Comparison of ENCODE assay signal across 10 mouse cellular contexts in genomic region chr17:24670246-24670844, GRCm38 (mm10). TPM values are rescaled to one million over a fixed set of nuclear protein-coding genes. Genes with fewer than 3 reads are reported as not detected.
A peak's percentile ranks its signal among the peaks of the same experiment; 100 is the strongest.
DNase-seq lines count a peak whose midpoint lies in the region; ATAC-seq lines count a peak whose summit lies in the region.
"Had no signal": no experiment of that assay in that cellular context is flagged by ENCODE, and none has a peak within 500 bp of the region (broad histone marks: within the 10 kb centered on the region; RNA-seq: fewer than 3 reads in every experiment).

No protein-coding gene starts in this region.

- no peaks in the 10 kb centered on the region for H3K36me3 ChIP-seq in neural tube, embryonic 11.5 days (ENCODE audit: control insufficient read depth, insufficient read depth, low read length)
- 0 out of 2 replicates have a peak, but pooled peaks cover 8% of the 10 kb centered on the region for H3K36me3 ChIP-seq in limb, embryonic 13.5 days
- H3K36me3 ChIP-seq in stomach, embryonic 16.5 days (ENCODE audit: control insufficient read depth, insufficient read depth, low read length) = no peaks in the 10 kb centered on the region

- H3K27me3 ChIP-seq in neural tube, embryonic 11.5 days (ENCODE audit: control insufficient read depth, insufficient read depth, low read length) = no peaks in the 10 kb centered on the region
- H3K27me3 ChIP-seq in limb, embryonic 13.5 days = no peaks in the 10 kb centered on the region
- H3K27me3 ChIP-seq in stomach, embryonic 16.5 days (ENCODE audit: control insufficient read depth, insufficient read depth, low read length) = no peaks in the 10 kb centered on the region

- H3K4me3 ChIP-seq in neural tube, embryonic 11.5 days (ENCODE audit: low read depth, low read length) = peak overlapping the region; percentile 98
- H3K4me3 ChIP-seq in limb, embryonic 13.5 days = peak overlapping the region; percentile 97
- peak overlapping the region; percentile 99 for H3K4me3 ChIP-seq in stomach, embryonic 16.5 days (replicated peaks; ENCODE audit: low read length)

- peak; percentile 40 for DNase-seq in adrenal gland, adult 2 months
- DNase-seq in adrenal gland, postnatal 25 days = no peak
- DNase-seq in neural tube, embryonic 11.5 days (ENCODE audit: low spot score) = no peak
- DNase-seq in neural tube, embryonic 10.5 days (ENCODE audit: extremely low spot score, low spot score) = no peak
- no peak for DNase-seq in cerebellum, adult 11 months
- no peak for DNase-seq in kidney, adult 18-20 months

- no peak for ATAC-seq in neural tube, embryonic 11.5 days (ENCODE audit: insufficient read depth, low FRiP score, low TSS enrichment)
- ATAC-seq in limb, embryonic 13.5 days (ENCODE audit: low FRiP score, low read depth) = no peak
- no peak; the same call in 1 of the 2 replicates for ATAC-seq in stomach, embryonic 16.5 days (ENCODE audit: insufficient read depth, low FRiP score)

- H3K9ac ChIP-seq in neural tube, embryonic 11.5 days (ENCODE audit: low read length) = peak overlapping the region; percentile 94
- H3K9ac ChIP-seq in limb, embryonic 13.5 days = peak overlapping the region; percentile 98
- H3K9ac ChIP-seq in stomach, embryonic 16.5 days (ENCODE audit: low read length) = peak overlapping the region; percentile 99

- WGBS in neural tube, embryonic 11.5 days = 11% methylated on average over 8 of the region's 8 CpGs
- 13% methylated on average over 8 of the region's 8 CpGs for WGBS in limb, embryonic 13.5 days
- 6% methylated on average over 8 of the region's 8 CpGs for WGBS in stomach, embryonic 16.5 days

- peak overlapping the region; percentile 76 for H3K4me2 ChIP-seq in neural tube, embryonic 11.5 days (ENCODE audit: low read depth)
- H3K4me2 ChIP-seq in limb, embryonic 13.5 days (replicated peaks) = peak overlapping the region; percentile 94
- H3K4me2 ChIP-seq in stomach, embryonic 16.5 days (ENCODE audit: low read depth, low read length) = peak overlapping the region; percentile 96

- peaks cover 24% of the 10 kb centered on the region for H3K4me1 ChIP-seq in neural tube, embryonic 11.5 days (ENCODE audit: control insufficient read depth, insufficient read depth, low read length)
- peaks cover 42% of the 10 kb centered on the region for H3K4me1 ChIP-seq in limb, embryonic 13.5 days
- H3K4me1 ChIP-seq in stomach, embryonic 16.5 days (ENCODE audit: control insufficient read depth, insufficient read depth, low read length) = peaks cover 33% of the 10 kb centered on the region

- H3K27ac ChIP-seq in neural tube, embryonic 11.5 days (ENCODE audit: low read depth, low read length) = peak overlapping the region; percentile 76; the same call in 1 of the 2 replicates
- H3K27ac ChIP-seq in limb, embryonic 13.5 days = peak overlapping the region; percentile 83
- peak overlapping the region; percentile 86 for H3K27ac ChIP-seq in stomach, embryonic 16.5 days (ENCODE audit: low read length)

- H3K9me3 ChIP-seq in neural tube, embryonic 11.5 days (ENCODE audit: control insufficient read depth, low read length) = no peaks in the 10 kb centered on the region
- H3K9me3 ChIP-seq in limb, embryonic 13.5 days = no peaks in the 10 kb centered on the region
- H3K9me3 ChIP-seq in stomach, embryonic 16.5 days (replicated peaks; ENCODE audit: control insufficient read depth, low read length) = no peaks in the 10 kb centered on the region

RNA-seq across cellular contexts. Expression of gene Zfp598, which starts 0.9 kb away (rescaled TPM):
- 10 to 100 TPM; 40.8 to 51.3 TPM for total RNA-seq in adrenal gland, adult 2 months (2021)
- 86.0 and 99.0 TPM in 2 replicates for polyA plus RNA-seq in adrenal gland, adult 2 months (2012; rRNA removed)
- 53.9 and 54.7 TPM in 2 replicates for total RNA-seq in adrenal gland, postnatal 25 days (2021)
- polyA plus RNA-seq in neural tube, embryonic 11.5 days (2014; fragmentation: Nextera tagmentation; extraction: Ambion mirVana) = 31.8 and 35.7 TPM in 2 replicates
- polyA plus RNA-seq in limb, embryonic 13.5 days (2015; fragmentation: Nextera tagmentation; extraction: Ambion mirVana) = 22.2 and 24.7 TPM in 2 replicates
- polyA plus RNA-seq in stomach, embryonic 16.5 days (2015; fragmentation: Nextera tagmentation; extraction: Ambion mirVana) = 13.6 and 13.7 TPM in 2 replicates

RNA-seq across cellular contexts. Expression of gene Npw, which starts 12.1 kb away (rescaled TPM):
- total RNA-seq in adrenal gland, adult 2 months (2021) = not detected
- polyA plus RNA-seq in adrenal gland, adult 2 months (2012; rRNA removed) = 0.60 and 2.4 TPM in 2 replicates
- not detected in 2 replicates for total RNA-seq in adrenal gland, postnatal 25 days (2021)
- polyA plus RNA-seq in neural tube, embryonic 11.5 days (2014; fragmentation: Nextera tagmentation; extraction: Ambion mirVana) = not detected in 2 replicates
- polyA plus RNA-seq in limb, embryonic 13.5 days (2015; fragmentation: Nextera tagmentation; extraction: Ambion mirVana) = 0.80 TPM in 2 replicates
- polyA plus RNA-seq in stomach, embryonic 16.5 days (2015; fragmentation: Nextera tagmentation; extraction: Ambion mirVana) = 0.37 and 0.39 TPM in 2 replicates
- total RNA-seq: neutrophil, adult 5-6 weeks had no signal

RNA-seq across cellular contexts. Expression of gene Syngr3, which starts 19.4 kb away (rescaled TPM):
- 1 to 10 TPM; 2.0 to 2.4 TPM for total RNA-seq in adrenal gland, adult 2 months (2021)
- polyA plus RNA-seq in adrenal gland, adult 2 months (2012; rRNA removed) = 2.1 and 5.3 TPM in 2 replicates
- total RNA-seq in adrenal gland, postnatal 25 days (2021) = 1.2 and 2.1 TPM in 2 replicates
- polyA plus RNA-seq in neural tube, embryonic 11.5 days (2014; fragmentation: Nextera tagmentation; extraction: Ambion mirVana) = 14.6 and 18.1 TPM in 2 replicates
- 7.8 and 8.4 TPM in 2 replicates for polyA plus RNA-seq in limb, embryonic 13.5 days (2015; fragmentation: Nextera tagmentation; extraction: Ambion mirVana)
- 6.1 and 6.2 TPM in 2 replicates for polyA plus RNA-seq in stomach, embryonic 16.5 days (2015; fragmentation: Nextera tagmentation; extraction: Ambion mirVana)
- total RNA-seq: common myeloid progenitor, adult 5-6 weeks; neutrophil, adult 5-6 weeks had no signal

RNA-seq across cellular contexts. Expression of gene Slc9a3r2, which starts 20.2 kb away (rescaled TPM):
- 10 to 100 TPM; 51.8 to 76.0 TPM for total RNA-seq in adrenal gland, adult 2 months (2021)
- 120 and 150 TPM in 2 replicates for polyA plus RNA-seq in adrenal gland, adult 2 months (2012; rRNA removed)
- 53.4 and 63.5 TPM in 2 replicates for total RNA-seq in adrenal gland, postnatal 25 days (2021)
- 36.7 and 38.8 TPM in 2 replicates for polyA plus RNA-seq in neural tube, embryonic 11.5 days (2014; fragmentation: Nextera tagmentation; extraction: Ambion mirVana)
- polyA plus RNA-seq in limb, embryonic 13.5 days (2015; fragmentation: Nextera tagmentation; extraction: Ambion mirVana) = 58.1 and 59.3 TPM in 2 replicates
- polyA plus RNA-seq in stomach, embryonic 16.5 days (2015; fragmentation: Nextera tagmentation; extraction: Ambion mirVana) = 38.0 and 39.0 TPM in 2 replicates

RNA-seq across cellular contexts. Expression of gene Gfer, which starts 25.6 kb away (rescaled TPM):
- total RNA-seq in adrenal gland, adult 2 months (2021) = 10 to 100 TPM; 37.7 to 41.6 TPM
- 40.7 and 43.1 TPM in 2 replicates for polyA plus RNA-seq in adrenal gland, adult 2 months (2012; rRNA removed)
- 30.5 and 33.5 TPM in 2 replicates for total RNA-seq in adrenal gland, postnatal 25 days (2021)
- 50.8 and 53.0 TPM in 2 replicates for polyA plus RNA-seq in neural tube, embryonic 11.5 days (2014; fragmentation: Nextera tagmentation; extraction: Ambion mirVana)
- 46.6 and 48.1 TPM in 2 replicates for polyA plus RNA-seq in limb, embryonic 13.5 days (2015; fragmentation: Nextera tagmentation; extraction: Ambion mirVana)
- polyA plus RNA-seq in stomach, embryonic 16.5 days (2015; fragmentation: Nextera tagmentation; extraction: Ambion mirVana) = 34.5 and 35.2 TPM in 2 replicates
